In the genomic region with DNA sequence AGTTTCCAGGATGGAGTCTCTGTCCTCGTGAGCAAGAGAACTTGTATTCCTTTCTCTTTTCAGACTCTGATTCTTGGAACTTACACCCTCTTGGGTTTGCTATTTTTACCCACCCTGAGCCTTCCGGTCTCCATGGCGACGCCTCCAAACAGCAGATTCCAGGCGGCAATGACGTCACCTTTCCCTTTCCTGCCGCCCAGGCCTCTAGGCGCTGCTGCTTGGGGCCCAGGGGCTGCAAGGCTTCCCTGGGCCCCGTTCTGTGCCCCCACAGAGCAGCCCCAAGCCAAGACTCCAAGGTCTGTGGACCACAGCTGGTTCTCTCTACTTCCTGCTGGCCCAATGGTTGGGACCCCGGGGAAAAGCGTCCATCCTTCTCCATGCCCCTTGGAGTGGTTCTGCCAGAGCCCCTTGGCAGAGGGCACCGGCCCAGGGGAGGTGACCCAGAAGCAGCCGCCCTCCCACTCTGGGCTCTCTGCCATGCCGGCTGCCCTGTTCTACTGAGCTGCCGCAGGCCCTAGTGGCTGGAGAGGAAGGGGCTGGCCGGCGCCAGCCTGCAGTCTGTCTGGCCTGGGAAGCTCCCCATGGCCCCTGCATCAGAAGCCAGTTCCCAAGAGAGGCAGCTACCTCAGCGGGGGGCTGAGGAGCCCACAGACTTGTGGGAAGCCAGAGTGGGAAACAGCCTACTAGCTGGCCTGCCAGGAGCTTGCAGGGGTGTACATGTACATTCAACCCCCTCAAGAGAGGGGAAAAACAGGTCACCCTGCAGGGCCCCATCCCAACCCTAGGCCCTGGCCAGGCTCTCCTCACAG, we compare ENCODE assay signal across 8 mouse cellular contexts. TPM values are rescaled to one million over a fixed set of nuclear protein-coding genes. Genes with fewer than 3 reads are reported as not detected.
DNase-seq lines count a peak whose midpoint lies in the region; ATAC-seq lines count a peak whose summit lies in the region.

No protein-coding gene starts in this region.

- no peaks in the 10 kb centered on the region for H3K27me3 ChIP-seq in embryonic facial prominence, embryonic 10.5 days (replicated peaks; ENCODE audit: low read depth, poor library complexity, severe bottlenecking)
- H3K27me3 ChIP-seq in intestine, embryonic 16.5 days (replicated peaks; ENCODE audit: control insufficient read depth, insufficient read depth, low read length): no peaks in the 10 kb centered on the region
- H3K27me3 ChIP-seq in megakaryocyte, embryonic 14.5 days (replicated peaks): no peaks in the 10 kb centered on the region

- intact Hi-C loops in left cerebral cortex, postnatal 14 days (cut with DNase I): no loop called here

- H3K9me3 ChIP-seq in embryonic facial prominence, embryonic 10.5 days: no peaks in the 10 kb centered on the region
- no peaks in the 10 kb centered on the region for H3K9me3 ChIP-seq in intestine, embryonic 16.5 days (ENCODE audit: control insufficient read depth, low read length)
- H3K9me3 ChIP-seq in megakaryocyte, embryonic 14.5 days: no peaks in the 10 kb centered on the region

- ATAC-seq in intestine, embryonic 16.5 days: peak; percentile 78

- 20% methylated on average over 18 of the region's 18 CpGs for WGBS in embryonic facial prominence, embryonic 10.5 days
- WGBS in intestine, embryonic 16.5 days: 12% methylated on average over 18 of the region's 18 CpGs

- peaks cover 54% of the 10 kb centered on the region for H3K4me1 ChIP-seq in embryonic facial prominence, embryonic 10.5 days
- peaks cover 53% of the 10 kb centered on the region for H3K4me1 ChIP-seq in intestine, embryonic 16.5 days (ENCODE audit: control insufficient read depth, insufficient read depth, low read length)
- H3K4me1 ChIP-seq in megakaryocyte, embryonic 14.5 days: peaks cover 93% of the 10 kb centered on the region

- peak overlapping the region; percentile 76 for H3K9ac ChIP-seq in intestine, embryonic 16.5 days (ENCODE audit: low read depth, low read length)

- DNase-seq in 3134 (ENCODE audit: extremely low read depth, insufficient read length, low spot score): peak; percentile 86
- DNase-seq in adrenal gland, adult 8-10 months: peak; percentile 88
- DNase-seq in embryonic facial prominence, embryonic 10.5 days (ENCODE audit: low spot score): peak; percentile 87
- peak; percentile 100 for DNase-seq in heart, adult 11 months
- peak; percentile 94 to 96 for DNase-seq in left cerebral cortex, postnatal 14 days (ENCODE audit: low spot score in 2 of 2)
- DNase-seq in skeletal muscle tissue, adult 2 months (ENCODE audit: low read depth, low spot score): peak; percentile 94

- H3K27ac ChIP-seq in embryonic facial prominence, embryonic 10.5 days (replicated peaks): peak overlapping the region; percentile 91
- H3K27ac ChIP-seq in intestine, embryonic 16.5 days (ENCODE audit: low read length): peak overlapping the region; percentile 100

- peak overlapping the region; percentile 55 for H3K4me2 ChIP-seq in intestine, embryonic 16.5 days (ENCODE audit: low read depth, low read length)

- peak overlapping the region; percentile 32 for H3K4me3 ChIP-seq in embryonic facial prominence, embryonic 10.5 days
- H3K4me3 ChIP-seq in intestine, embryonic 16.5 days (ENCODE audit: low read length): 0 out of 2 replicates have a peak overlapping the region, but pooled peaks have one; percentile 12
- H3K4me3 ChIP-seq in megakaryocyte, embryonic 14.5 days (replicated peaks): peak overlapping the region; percentile 90

- H3K36me3 ChIP-seq in embryonic facial prominence, embryonic 10.5 days (replicated peaks): no peaks in the 10 kb centered on the region
- H3K36me3 ChIP-seq in intestine, embryonic 16.5 days (ENCODE audit: control insufficient read depth, insufficient read depth, low read length): no peaks in the 10 kb centered on the region
- H3K36me3 ChIP-seq in megakaryocyte, embryonic 14.5 days (replicated peaks; ENCODE audit: low read length): no peaks in the 10 kb centered on the region

RNA-seq across cellular contexts. Expression of gene Ski, which starts 13.1 kb away (rescaled TPM):
- total RNA-seq in adrenal gland, adult 8-10 months (2022): 10 to 100 TPM; 64.1 to 85.4 (median 69.1) TPM
- 8.5 and 10.7 TPM in 2 replicates for polyA plus RNA-seq in embryonic facial prominence, embryonic 10.5 days (2016; fragmentation: Nextera tagmentation; extraction: Ambion mirVana)
- 11.4 and 11.7 TPM in 2 replicates for polyA plus RNA-seq in intestine, embryonic 16.5 days (2015; fragmentation: Nextera tagmentation; extraction: Ambion mirVana)
- total RNA-seq in left cerebral cortex, postnatal 14 days (2021): 100 to 1,000 TPM; 110 to 111 TPM
- 31.5 and 38.7 TPM in 2 replicates for polyA plus RNA-seq in megakaryocyte, embryonic 14.5 days (2012; ENCODE audit: insufficient read depth, low replicate concordance)

RNA-seq across cellular contexts. Expression of gene Faap20, which starts 14.1 kb away (rescaled TPM):
- 10 to 100 TPM; 57.4 to 70.1 (median 60.8) TPM for total RNA-seq in adrenal gland, adult 8-10 months (2022)
- 99.6 and 100 TPM in 2 replicates for polyA plus RNA-seq in embryonic facial prominence, embryonic 10.5 days (2016; fragmentation: Nextera tagmentation; extraction: Ambion mirVana)
- 60.3 and 70.4 TPM in 2 replicates for polyA plus RNA-seq in intestine, embryonic 16.5 days (2015; fragmentation: Nextera tagmentation; extraction: Ambion mirVana)
- 10 to 100 TPM; 22.6 to 27.0 TPM for total RNA-seq in left cerebral cortex, postnatal 14 days (2021)
- polyA plus RNA-seq in megakaryocyte, embryonic 14.5 days (2012; ENCODE audit: insufficient read depth, low replicate concordance): 51.4 and 87.5 TPM in 2 replicates

Comparison
In these comparisons a context has a peak if more than half of its experiments do, and no peak if none do; other contexts are left out.
1. Peak in every context shown above with its lines: DNase-seq, ATAC-seq, H3K4me3 ChIP-seq and H3K27ac ChIP-seq.
2. H3K4me3 ChIP-seq: peak in every context shown above with its lines; median percentile 90 in megakaryocyte, embryonic 14.5 days; 32 in embryonic facial prominence, embryonic 10.5 days; 12 in intestine, embryonic 16.5 days.